Mouse (Mus musculus): Measurements from ENCODE around the gene Fmnl2.

- TF ChIP-seq POLR2A (IDR thresholded peaks at IDR 0.05; ENCODE audit: extremely low read depth, insufficient read depth, low read length) (no peak), CTCF (IDR thresholded peaks at IDR 0.05; ENCODE audit: low read depth, low read length) (no peak)
Measured at GRCm38 (mm10) chr2:53047749-53048387, 190.2 kb downstream of the Fmnl2 start.

All from liver, adult 2 months (tissue).